Mouse (Mus musculus) stomach, postnatal 0 days (tissue): ENCODE measurements around the gene 4932438H23Rik. TPM values are rescaled to one million over a fixed set of nuclear protein-coding genes. Genes with fewer than 3 reads are reported as not detected.
A peak's percentile ranks its signal among the peaks of the same experiment; 100 is the strongest.

Experiments
- ATAC-seq: fragments of 200-750 bp; cut with Nextera tagmentation; 2 replicates; pipeline ENCODE4 v1.8.0; 2017; ENCODE audit not compliant: low FRiP score, low TSS enrichment
- DNase-seq: peaks from one replicate; pipeline ENCODE4 v3.0.0-alpha.2; 2016; ENCODE audit warnings: low spot score
- H3K27ac ChIP-seq: fragments of 300-500 bp; sonication (generic); replicated peaks from 2 replicates; pipeline ENCODE4 v1.5.1; 2014; ENCODE audit warnings: mild to moderate bottlenecking, control low read depth
- H3K27me3 ChIP-seq: fragments of 300-500 bp; sonication (generic); 2 replicates; pipeline ENCODE4 v1.6.1; 2014; ENCODE audit warnings: low read length; ENCODE audit not compliant: control insufficient read depth, insufficient read depth
- H3K36me3 ChIP-seq: fragments of 300-500 bp; sonication (generic); 2 replicates; pipeline ENCODE4 v1.6.1; 2014; ENCODE audit warnings: low read length, mixed read lengths; ENCODE audit not compliant: control insufficient read depth, insufficient read depth
- H3K4me1 ChIP-seq: fragments of 300-500 bp; sonication (generic); replicated peaks from 2 replicates; pipeline ENCODE4 v1.6.1; 2014; ENCODE audit warnings: antibody characterized with exemption; ENCODE audit not compliant: control insufficient read depth, insufficient read depth
- H3K4me2 ChIP-seq: fragments of 300-500 bp; sonication (generic); replicated peaks from 2 replicates; pipeline ENCODE4 v1.6.1; 2014; ENCODE audit warnings: low read depth, mild to moderate bottlenecking, control low read depth, moderate library complexity
- H3K4me3 ChIP-seq: fragments of 300-500 bp; sonication (generic); 2 replicates; pipeline ENCODE4 v1.5.1; 2014; ENCODE audit warnings: low read depth, low read length, control low read depth
- H3K9ac ChIP-seq: fragments of 300-500 bp; sonication (generic); 2 replicates; pipeline ENCODE4 v1.6.1; 2014; ENCODE audit warnings: mild to moderate bottlenecking, low read length, control low read depth, mixed read lengths
- H3K9me3 ChIP-seq: fragments of 300-500 bp; sonication (generic); 2 replicates; pipeline ENCODE4 v1.6.1; 2016; ENCODE audit warnings: low read length; ENCODE audit not compliant: control insufficient read depth
- CTCF ChIP-seq: IDR thresholded peaks from 2 replicates; pipeline ENCODE4 v1.5.1; 2016; ENCODE audit warnings: antibody characterized with exemption, low read depth, mild to moderate bottlenecking, moderate library complexity
- EP300 ChIP-seq: optimal IDR thresholded peaks from 2 replicates; pipeline ENCODE3; 2016; ENCODE audit warnings: antibody characterized with exemption
- WGBS: fragments of 180-500 bp; shearing (Covaris S2); extraction: QIAGEN DNeasy Blood & Tissue Kit; methylation state at CpG from one replicate; pipeline ENCODE4 v1.1.7; 2014; 5-methylcytosine and 5-hydroxymethylcytosine counted together
- polyA plus RNA-seq: library from polyadenylated mRNA; unstranded; fragments of >200 nt; fragmentation: Nextera tagmentation; extraction: Ambion mirVana; gene quantifications from 2 replicates; pipeline ENCODE4 v1.2.1, GENCODE M21; 2015

Gene 4932438H23Rik
- polyA plus RNA-seq, 1 experiment from 2014 or later: 0.04 TPM

DNA sequence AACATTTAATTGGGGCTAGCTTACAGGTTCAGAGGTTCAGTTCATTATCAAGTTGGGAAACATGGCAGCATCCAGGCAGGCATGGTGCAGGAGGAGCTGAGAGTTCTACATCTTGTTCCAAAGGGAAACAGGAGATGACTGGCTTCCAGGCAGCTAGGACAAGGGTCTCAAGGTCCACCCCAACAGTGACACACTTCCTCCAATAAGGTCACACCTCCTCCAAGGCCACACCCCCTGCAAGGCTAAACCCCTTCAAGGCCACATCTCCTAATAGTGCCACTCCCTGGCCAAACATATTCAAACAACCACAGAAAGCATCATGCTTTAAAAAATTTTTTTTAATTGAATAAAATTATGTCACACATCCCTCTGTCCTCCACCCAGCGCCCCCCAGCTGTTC lies 28.9 kb upstream of the 4932438H23Rik start:
- H3K4me1 ChIP-seq: no peaks in the 10 kb centered on the region
- WGBS: 73% methylated on average over 1 of the region's 1 CpGs
- DNase-seq (no peak), ATAC-seq (no peak)
- H3K9ac ChIP-seq: no peak overlapping the region
- H3K4me3 ChIP-seq: no peak overlapping the region
- H3K27ac ChIP-seq: no peak overlapping the region
- no peaks in the 10 kb centered on the region for H3K36me3 ChIP-seq
- no peaks in the 10 kb centered on the region for H3K27me3 ChIP-seq
- no peak overlapping the region for H3K4me2 ChIP-seq
- no peaks in the 10 kb centered on the region for H3K9me3 ChIP-seq
- TF ChIP-seq CTCF: no peak
- TF ChIP-seq EP300: no peak

DNA sequence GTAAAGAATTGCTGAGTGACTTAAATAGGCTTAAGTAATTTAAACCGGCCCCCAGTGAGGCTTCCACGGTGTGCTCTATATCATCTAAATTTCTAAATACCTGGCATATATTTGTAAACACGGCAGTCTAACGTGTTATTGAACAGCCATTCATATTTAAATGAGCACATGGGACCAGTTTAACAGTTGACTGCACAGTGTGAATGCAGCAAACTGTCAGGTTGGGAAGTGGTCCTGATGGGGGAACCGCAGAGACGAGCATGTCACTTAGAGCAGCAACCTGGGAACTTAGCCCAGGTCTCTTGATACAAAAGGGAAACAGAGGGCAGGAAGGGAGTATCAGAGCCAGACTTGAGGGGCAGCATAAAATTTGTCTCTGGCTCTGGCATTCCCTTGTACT lies 25.0 kb upstream of the 4932438H23Rik start:
- no peak overlapping the region for H3K4me3 ChIP-seq
- no peaks in the 10 kb centered on the region for H3K36me3 ChIP-seq
- ATAC-seq (no peak), DNase-seq (no peak)
- whole genome bisulfite sequencing: 78% methylated on average over 6 of the region's 6 CpGs
- no peak overlapping the region for H3K4me2 ChIP-seq
- no peaks in the 10 kb centered on the region for H3K27me3 ChIP-seq
- no peaks in the 10 kb centered on the region for H3K4me1 ChIP-seq
- H3K9ac ChIP-seq: no peak overlapping the region
- H3K9me3 ChIP-seq: no peaks in the 10 kb centered on the region
- no peak overlapping the region for H3K27ac ChIP-seq
- TF ChIP-seq EP300: no peak
- TF ChIP-seq CTCF: no peak

DNA sequence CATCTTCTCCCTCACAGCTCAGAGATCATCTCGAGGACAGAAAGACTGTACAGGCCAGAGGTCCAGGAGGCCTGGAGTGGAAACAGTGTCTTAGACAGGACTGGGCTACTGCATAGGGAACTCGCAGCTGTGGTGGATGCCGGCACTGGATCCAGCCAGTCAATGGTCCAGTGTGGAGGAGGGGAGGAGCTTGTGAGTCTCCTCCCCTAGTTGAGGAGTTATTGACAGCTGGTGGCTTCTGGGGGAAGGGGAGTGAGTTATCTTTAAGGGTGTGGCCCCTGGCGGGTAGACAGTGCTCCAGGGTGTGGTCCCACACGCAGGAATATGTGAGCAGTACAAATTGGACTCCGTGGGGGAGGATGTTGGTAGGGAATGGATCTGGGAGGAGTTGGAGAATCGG lies 21.8 kb upstream of the 4932438H23Rik start:
- TF ChIP-seq CTCF: no peak
- no peak for TF ChIP-seq EP300
- no peak for DNase-seq

DNA sequence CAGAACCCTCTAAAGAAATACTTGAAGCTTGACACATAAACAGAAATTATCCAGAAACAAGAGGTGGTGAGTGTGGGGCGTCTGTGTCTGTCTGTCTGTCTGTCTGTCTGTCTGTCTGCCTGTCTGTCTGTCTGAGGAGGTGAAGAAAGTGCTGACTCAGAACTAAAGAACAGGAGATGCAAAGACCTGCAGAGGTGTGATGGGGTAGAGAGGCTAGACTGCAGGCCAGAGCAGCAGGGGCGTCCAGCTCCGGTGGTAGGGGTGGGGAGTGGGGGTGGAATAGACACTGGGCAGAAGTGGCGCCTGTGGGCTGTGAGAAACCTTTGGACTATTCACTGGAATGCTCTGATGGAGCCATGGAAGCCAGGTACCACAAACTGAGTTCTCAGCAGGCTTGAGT lies 21.1 kb upstream of the 4932438H23Rik start:
- DNase-seq: no peak
- Histone ChIP-seq H3K9ac (no peak overlapping the region), H3K4me1 (no peaks in the 10 kb centered on the region), H3K4me3 (no peak overlapping the region), H3K27me3 (no peaks in the 10 kb centered on the region), H3K27ac (no peak overlapping the region), H3K36me3 (no peaks in the 10 kb centered on the region), H3K4me2 (no peak overlapping the region), H3K9me3 (no peaks in the 10 kb centered on the region)
- WGBS: 73% methylated on average over 4 of the region's 4 CpGs
- no peak for TF ChIP-seq CTCF
- no peak for TF ChIP-seq EP300
- no peak for ATAC-seq

More for the DNA sequence above, 21.8 kb upstream of the 4932438H23Rik start:
- H3K27me3 ChIP-seq: no peaks in the 10 kb centered on the region
- no peaks in the 10 kb centered on the region for H3K4me1 ChIP-seq
- 64% methylated on average over 7 of the region's 7 CpGs for WGBS
- no peaks in the 10 kb centered on the region for H3K9me3 ChIP-seq
- H3K4me3 ChIP-seq: no peak overlapping the region
- H3K4me2 ChIP-seq: no peak overlapping the region
- ATAC-seq: 0 out of 2 replicates have a peak, but pooled peaks have one; percentile 35
- H3K36me3 ChIP-seq: no peaks in the 10 kb centered on the region
- no peak overlapping the region for H3K27ac ChIP-seq
- H3K9ac ChIP-seq: no peak overlapping the region

DNA sequence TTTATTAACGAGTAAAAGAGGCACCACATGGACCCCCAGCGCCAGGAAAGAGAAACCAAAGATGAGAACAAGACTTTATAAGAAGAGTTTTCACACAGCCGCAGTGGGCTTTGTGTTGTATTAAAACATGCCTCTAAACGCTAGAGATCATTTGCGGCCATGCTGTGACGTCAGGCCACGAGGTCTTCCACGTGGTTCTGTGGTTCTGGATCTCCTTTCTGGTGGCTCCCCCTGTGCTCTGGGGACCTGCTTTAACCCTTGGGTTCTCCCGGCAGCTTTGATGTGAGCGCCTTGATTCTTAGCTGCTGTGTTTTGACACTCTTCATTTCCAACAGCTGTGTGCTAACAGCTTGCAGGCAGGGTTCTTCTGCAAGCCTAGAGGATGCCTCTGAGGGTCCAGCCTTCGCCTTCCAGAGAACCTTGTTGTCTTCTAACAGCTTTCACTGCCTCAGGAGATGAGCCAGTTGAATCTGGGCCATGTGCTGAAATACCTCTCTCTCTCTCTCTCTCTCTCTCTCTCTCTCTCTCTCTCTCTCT lies 16.1 kb upstream of the 4932438H23Rik start:
- no peak for TF ChIP-seq EP300
- TF ChIP-seq CTCF: no peak
- H3K36me3 ChIP-seq: no peaks in the 10 kb centered on the region
- no peak overlapping the region for H3K9ac ChIP-seq
- H3K27ac ChIP-seq: no peak overlapping the region
- 34% methylated on average over 11 of the region's 11 CpGs for WGBS
- no peaks in the 10 kb centered on the region for H3K27me3 ChIP-seq
- no peak for ATAC-seq
- DNase-seq: no peak
- H3K4me2 ChIP-seq: no peak overlapping the region
- H3K4me1 ChIP-seq: no peaks in the 10 kb centered on the region
- no peak overlapping the region for H3K4me3 ChIP-seq
- peaks cover 4% of the 10 kb centered on the region; the same call in 1 of the 2 replicates for H3K9me3 ChIP-seq

DNA sequence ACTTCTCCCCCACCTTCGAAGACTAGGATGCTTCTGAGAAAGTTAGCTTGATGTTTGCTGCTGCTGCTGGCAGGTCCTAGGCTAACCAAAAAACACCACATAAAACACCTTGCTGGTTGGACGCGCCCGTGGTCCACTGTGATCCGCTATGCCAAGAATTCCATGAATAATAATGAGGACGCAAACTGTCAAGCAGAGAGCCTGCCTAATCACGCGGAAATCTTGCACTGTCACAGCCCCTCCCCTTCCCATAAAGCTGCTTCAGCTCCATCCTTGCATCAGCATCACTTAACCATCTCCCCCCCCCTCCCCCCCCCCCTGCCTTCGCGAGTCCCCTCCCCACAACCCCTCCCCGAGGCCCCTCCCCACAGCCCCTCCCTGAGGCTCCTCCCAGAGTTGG lies 12.7 kb upstream of the 4932438H23Rik start:
- Histone ChIP-seq H3K27me3 (no peaks in the 10 kb centered on the region), H3K4me1 (no peaks in the 10 kb centered on the region), H3K36me3 (no peaks in the 10 kb centered on the region), H3K4me3 (no peak overlapping the region), H3K9ac (no peak overlapping the region), H3K4me2 (no peak overlapping the region), H3K9me3 (peaks cover 4% of the 10 kb centered on the region; the same call in 1 of the 2 replicates), H3K27ac (no peak overlapping the region)
- 82% methylated on average over 8 of the region's 11 CpGs for WGBS
- ATAC-seq: no peak
- DNase-seq: no peak
- no peak for TF ChIP-seq EP300
